Mouse (Mus musculus) G1E (cell line): ENCODE measurements around the gene Dynll1.

Experiments used
- CTCF ChIP-seq: IDR thresholded peaks from 2 replicates; pipeline ENCODE4 v1.5.1; 2012; ENCODE audit warnings: low read depth, low read length, inconsistent platforms, mixed read lengths
- POLR2AphosphoS5 ChIP-seq: IDR thresholded peaks from 2 replicates; pipeline ENCODE4 v1.6.1; 2012; ENCODE audit warnings: low read depth, low read length, inconsistent platforms; ENCODE audit not compliant: insufficient replicate concordance
- TAL1 ChIP-seq: conservative IDR thresholded peaks from 2 replicates; pipeline ENCODE4 v1.6.1; 2012; ENCODE audit warnings: low read depth, low read length, inconsistent platforms, mixed read lengths

- TF ChIP-seq CTCF = no peak
- no peak for TF ChIP-seq TAL1
- TF ChIP-seq POLR2AphosphoS5 = no peak
These were observed 43.8 kb downstream of the Dynll1 start for GRCm38 (mm10) chr5:115256909-115257546.
